Mouse (Mus musculus): ENCODE measurements around the gene Slc16a12.
"Not testable (repeated sequence)": the region's sequence is repeated elsewhere in the genome, so short reads cannot be mapped to it uniquely, and the experiment has no call there.

The Slc16a12 gene

DNA sequence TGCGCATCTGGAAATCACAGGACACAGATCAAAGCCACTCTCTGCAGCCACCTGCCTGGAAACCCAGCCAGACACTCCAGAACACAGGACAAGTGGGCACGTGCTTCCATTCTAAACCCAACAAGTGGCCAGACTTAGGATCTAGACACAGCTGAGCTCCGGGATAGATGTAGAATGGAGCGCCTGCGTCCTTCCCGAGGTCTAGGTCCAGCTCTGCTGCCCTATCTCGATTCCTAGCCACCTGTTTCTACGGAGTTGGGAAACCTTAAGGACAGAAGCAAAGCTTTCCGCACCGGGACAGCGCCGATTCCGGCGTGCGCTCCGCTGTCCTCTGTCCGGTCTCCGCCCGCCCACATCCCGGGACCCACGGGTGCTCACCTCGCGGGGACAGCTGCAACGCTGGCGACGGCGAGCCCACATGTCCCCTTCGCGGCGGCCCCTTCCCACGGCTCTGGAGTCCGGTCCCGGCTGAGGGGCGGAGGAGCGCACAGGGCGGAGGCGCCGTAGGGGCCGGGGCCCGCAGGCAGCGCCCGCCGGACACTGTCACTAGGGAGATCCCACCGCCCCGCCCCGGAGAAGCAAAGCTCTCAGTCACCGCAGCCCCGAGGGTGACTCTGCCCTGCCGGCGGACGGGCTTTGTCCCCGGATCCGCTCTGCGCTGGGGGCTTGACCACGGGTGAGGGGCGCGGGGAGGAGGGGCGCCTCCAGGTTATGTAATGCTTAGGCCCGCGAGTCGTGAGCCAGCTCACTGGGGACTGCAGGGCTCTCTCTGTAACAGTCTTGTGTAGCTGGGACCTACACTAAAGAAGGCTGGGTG, at the start of gene Slc16a12:
Gene Slc16a12, minus strand, starts transcription at position 602 of the 817 bp plus-strand sequence.
- DNase-seq (ENCODE audit: low spot score in 2 of 2): peak in 1 of 2 experiments; percentile 24

GRCm38 (mm10) chr19:34796396-34796795, 49.3 kb upstream of the Slc16a12 start:
- DNase-seq (ENCODE audit: low spot score in 2 of 2): no peak

GRCm38 (mm10) chr19:34782491-34782890, 35.4 kb upstream of the Slc16a12 start:
- no peak for DNase-seq (ENCODE audit: low spot score in 2 of 2)

DNA sequence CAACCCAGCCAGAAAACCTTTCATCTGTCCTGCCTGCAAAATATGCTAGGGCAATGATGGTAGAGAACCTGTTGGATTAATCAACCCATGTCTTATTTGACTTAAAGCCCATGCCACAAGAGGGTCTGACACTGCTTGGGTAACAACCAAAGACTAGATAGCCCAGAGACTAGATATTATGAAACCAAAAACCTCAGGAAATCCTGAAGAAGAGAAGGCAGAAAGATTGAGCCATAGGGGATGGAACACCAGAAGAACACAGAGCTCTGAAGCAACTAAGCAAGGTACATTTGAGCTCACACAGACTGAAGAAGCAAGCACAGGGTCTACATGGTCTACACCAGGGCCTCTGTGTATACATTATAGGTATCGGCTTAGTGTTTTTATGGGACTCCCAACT, 31.9 kb upstream of the Slc16a12 start:
- no peak for DNase-seq (ENCODE audit: low spot score in 2 of 2)

DNA sequence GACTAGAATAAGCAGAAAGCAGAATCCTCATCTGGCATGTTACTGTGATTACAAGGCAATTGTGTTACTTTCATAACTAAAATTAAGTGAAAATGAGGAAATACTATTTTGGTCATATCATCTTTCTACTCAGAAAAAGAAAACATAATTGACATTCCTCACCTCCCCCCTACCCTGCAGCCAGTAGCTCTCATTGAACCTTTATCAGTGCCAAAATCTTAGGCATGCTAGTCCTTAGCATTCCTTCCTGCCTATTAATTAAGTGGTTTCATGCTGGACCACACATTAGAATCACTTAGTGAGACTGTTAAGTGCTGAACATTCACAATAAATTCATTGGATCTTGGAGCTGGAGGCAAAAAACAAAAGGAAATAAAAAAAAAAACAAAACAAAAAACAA, 31.0 kb upstream of the Slc16a12 start:
- no peak for DNase-seq (ENCODE audit: low spot score in 2 of 2)

- peak in 1 of 2 experiments; percentile 30 for DNase-seq (ENCODE audit: low spot score in 2 of 2)
Observed at GRCm38 (mm10) chr19:34772775-34773174, 25.7 kb upstream of the Slc16a12 start.

GRCm38 (mm10) chr19:34770764-34771163, 23.7 kb upstream of the Slc16a12 start:
- no peak for DNase-seq (ENCODE audit: low spot score in 2 of 2)

GRCm38 (mm10) chr19:34758754-34759153, 11.7 kb upstream of the Slc16a12 start:
- no peak for DNase-seq (ENCODE audit: low spot score in 2 of 2)

- DNase-seq (ENCODE audit: low spot score in 2 of 2): no peak
Observed at GRCm38 (mm10) chr19:34756561-34757240, 9.6 kb upstream of the Slc16a12 start.

DNA sequence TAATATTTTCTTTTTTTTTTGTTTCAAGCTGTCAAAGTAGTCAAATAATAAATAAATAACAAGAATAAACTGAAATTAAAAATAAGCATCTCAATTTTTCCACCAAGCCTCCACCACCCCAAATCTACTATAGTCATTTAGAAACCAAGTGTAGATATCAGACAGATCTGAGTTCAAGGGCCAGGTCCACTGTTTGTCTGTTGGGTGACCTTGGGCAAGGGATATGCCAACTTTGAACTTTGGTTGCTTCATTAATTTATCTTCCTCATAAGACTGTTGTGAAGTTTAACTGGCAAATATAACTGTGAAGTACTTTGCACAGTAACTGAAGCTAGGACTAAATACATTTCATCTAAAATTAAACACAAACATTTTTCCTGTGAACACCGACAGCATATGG, 8.6 kb upstream of the Slc16a12 start:
- DNase-seq (ENCODE audit: low spot score in 2 of 2): no peak

- no peak for DNase-seq (ENCODE audit: low spot score in 2 of 2)
Observed at GRCm38 (mm10) chr19:34753243-34753642, 6.2 kb upstream of the Slc16a12 start.

DNA sequence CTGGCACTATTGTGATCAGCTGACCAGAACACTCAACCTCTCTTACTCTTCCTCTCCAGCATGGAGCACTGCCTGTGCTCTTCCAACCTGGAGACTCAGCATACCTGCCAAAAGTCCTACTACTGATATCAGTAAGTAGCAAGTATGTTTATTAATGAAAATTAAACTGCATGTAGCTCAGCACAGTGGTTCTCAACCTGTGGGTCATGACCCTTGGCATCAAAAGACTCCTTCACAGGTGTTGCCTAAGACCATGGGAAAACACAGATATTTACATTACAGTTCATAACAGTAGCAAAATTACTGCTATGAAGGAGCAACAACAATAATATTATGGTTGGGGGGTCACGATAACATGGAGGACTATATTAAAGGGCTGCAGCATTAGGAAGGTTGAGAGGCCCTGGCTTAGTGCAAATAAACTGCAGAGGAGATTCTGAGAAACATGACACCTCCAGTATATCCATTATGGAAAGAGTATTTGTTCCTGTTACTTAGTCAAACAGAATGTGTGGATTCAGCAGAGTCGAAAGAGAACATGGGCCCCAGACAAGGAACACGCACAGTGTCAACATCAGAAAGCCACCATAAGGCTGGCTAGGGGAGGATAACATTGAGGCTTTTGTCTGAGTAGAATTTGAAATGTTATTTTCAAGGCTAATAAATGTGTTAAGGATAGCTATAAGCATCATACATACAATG, 5.5 kb upstream of the Slc16a12 start:
- no peak for DNase-seq (ENCODE audit: low spot score in 2 of 2)

DNA sequence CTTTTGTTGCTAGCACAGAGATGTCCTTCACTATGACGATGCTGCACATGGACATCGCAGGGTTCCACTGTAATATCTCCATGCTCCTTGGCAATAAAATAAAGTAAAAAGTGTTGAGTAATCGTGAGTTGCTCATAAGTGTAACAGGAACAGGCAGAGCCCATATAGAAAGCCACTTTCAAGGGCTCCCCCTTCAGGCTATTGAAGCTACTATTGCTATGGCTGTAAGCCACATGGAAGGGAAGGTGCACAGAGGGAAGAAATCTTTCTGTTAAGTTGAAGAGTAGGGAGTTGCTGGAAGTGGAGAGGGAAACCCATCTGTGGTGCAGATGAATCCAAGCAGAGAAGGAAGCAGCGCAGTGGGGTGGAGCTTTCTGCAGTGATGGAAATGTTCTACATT, 4.1 kb upstream of the Slc16a12 start:
- no peak for DNase-seq (ENCODE audit: low spot score in 2 of 2)

DNA sequence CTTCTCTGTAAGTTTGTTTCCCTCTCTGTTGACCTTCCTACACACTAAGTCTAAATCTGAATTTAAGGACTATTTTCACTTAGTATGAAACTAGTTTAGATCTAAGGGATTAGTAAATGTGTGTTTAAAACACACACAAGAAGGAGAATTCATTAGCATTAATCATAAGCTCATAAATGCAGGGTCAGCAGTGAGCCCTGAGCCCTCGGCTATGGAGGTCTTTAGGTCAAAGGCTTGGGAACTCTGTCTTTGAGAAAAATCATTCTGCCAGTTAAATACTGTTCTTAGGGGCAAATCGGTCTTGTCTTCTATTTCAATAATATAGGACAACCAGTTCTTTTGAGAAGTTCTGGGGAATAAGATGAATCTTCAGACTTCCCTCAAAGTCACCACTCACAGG, 1.9 kb upstream of the Slc16a12 start:
- DNase-seq (ENCODE audit: low spot score in 2 of 2): no peak

DNA sequence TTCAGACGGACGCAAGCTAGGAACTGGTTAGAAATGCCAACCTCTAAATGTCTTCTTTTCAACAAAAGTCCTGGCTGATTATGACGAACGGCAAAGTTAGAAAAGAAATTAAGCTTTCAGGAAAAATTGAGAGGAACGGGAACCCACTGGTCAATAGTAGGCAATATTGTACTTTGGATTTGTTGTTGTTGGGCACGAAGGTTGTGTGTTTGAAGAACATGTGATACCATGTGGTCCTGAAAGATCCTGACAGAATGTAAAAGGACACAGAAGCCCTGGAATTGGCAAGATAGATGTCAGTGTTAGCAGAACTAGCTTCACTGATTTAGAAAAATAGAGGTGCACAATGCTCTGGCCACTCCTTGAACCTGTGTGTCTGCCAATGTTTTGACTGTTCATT, 880 bp upstream of the Slc16a12 start:
- DNase-seq (ENCODE audit: low spot score in 2 of 2): not testable (repeated sequence)

- no peak for DNase-seq (ENCODE audit: low spot score in 2 of 2)
Observed at GRCm38 (mm10) chr19:34746201-34746600, 888 bp downstream of the Slc16a12 start.

GRCm38 (mm10) chr19:34745012-34745411, 2.1 kb downstream of the Slc16a12 start:
- no peak for DNase-seq (ENCODE audit: low spot score in 2 of 2)

DNA sequence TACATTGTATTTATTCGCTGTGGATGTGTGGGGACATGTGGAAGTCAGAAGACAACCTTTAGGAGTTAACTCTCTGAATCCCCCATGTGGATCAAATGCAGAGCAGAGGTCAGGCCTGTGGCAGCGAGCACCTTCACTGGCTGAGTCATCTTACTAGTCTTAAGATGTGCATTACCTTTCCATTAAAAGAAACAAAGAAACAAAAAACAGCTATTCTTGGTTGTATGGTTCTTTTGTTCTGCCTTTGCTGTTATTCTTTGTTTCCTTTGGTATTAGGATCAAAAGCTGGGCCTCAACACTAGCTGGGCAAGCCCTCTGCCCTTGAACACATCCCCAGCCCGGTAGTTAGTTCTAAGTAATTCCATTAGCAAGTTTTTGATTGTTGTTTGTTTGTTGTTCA, 9.2 kb downstream of the Slc16a12 start:
- DNase-seq (ENCODE audit: low spot score in 2 of 2): no peak

DNA sequence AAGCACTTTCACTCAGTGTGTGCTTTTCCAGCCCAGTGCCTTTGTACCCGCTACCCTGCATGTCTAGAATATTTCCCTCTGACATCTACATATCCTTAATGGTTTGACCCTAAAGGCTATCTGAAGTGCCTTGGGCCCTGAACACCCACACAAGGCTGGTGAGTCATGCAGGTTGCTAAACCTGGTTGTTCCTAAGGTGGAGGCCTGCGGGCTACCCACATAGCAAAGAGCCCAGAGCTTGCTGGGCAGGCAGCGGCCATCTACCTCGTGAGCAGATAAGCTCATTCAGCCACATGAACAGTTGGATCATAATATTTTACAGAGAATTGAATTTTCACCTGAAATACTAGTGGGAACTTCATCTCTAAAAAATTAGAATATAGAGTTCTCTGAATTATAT, 11.2 kb downstream of the Slc16a12 start:
- DNase-seq (ENCODE audit: low spot score in 2 of 2): no peak

GRCm38 (mm10) chr19:34733020-34733419, 14.1 kb downstream of the Slc16a12 start:
- DNase-seq (ENCODE audit: low spot score in 2 of 2): no peak

GRCm38 (mm10) chr19:34731356-34731755, 15.7 kb downstream of the Slc16a12 start:
- no peak for DNase-seq (ENCODE audit: low spot score in 2 of 2)

DNA sequence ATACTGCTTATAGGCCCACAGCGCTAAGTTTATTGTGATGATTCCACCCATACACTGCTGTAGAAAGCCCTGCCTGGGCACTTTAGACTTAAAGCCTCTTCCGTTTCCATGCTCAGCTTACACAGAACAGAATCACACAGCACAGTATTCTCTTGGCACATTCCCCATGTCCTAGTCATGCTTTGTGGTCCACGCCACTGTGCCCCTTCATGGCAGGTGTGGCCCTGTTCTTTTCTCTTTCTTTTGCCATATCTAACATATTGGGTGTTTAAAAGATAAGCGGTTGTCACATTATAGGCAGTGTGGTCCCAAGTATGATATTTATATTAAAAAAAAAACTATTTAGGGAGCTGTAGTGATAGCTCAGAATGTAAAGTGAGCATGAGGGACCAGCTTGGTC, 16.5 kb downstream of the Slc16a12 start:
- DNase-seq (ENCODE audit: low spot score in 2 of 2): no peak

- DNase-seq (ENCODE audit: low spot score in 2 of 2): no peak
Observed at GRCm38 (mm10) chr19:34729505-34729904, 17.6 kb downstream of the Slc16a12 start.
